Mouse (Mus musculus): ENCODE data around the gene Rbfox1.

Rbfox1 gene

GRCm38 (mm10) chr16:6851393-6851792 is 966.2 kb downstream of the Rbfox1 start:
- no peak for DNase-seq

- no peak for DNase-seq
Measured at GRCm38 (mm10) chr16:6853796-6854195, 968.6 kb downstream of the Rbfox1 start.

- no peak for DNase-seq
Measured at GRCm38 (mm10) chr16:6861656-6862055, 976.5 kb downstream of the Rbfox1 start.

GRCm38 (mm10) chr16:6882683-6883430 is 997.7 kb downstream of the Rbfox1 start:
- DNase-seq: no peak

- no peak for DNase-seq
Measured at GRCm38 (mm10) chr16:6883798-6884197, 998.6 kb downstream of the Rbfox1 start.

GRCm38 (mm10) chr16:6885617-6886016 is 1000.5 kb downstream of the Rbfox1 start:
- no peak for DNase-seq

GRCm38 (mm10) chr16:6889221-6889620 is 1004.1 kb downstream of the Rbfox1 start:
- DNase-seq: no peak

GRCm38 (mm10) chr16:6897734-6898133 is 1012.6 kb downstream of the Rbfox1 start:
- DNase-seq: no peak

GRCm38 (mm10) chr16:6900006-6900405 is 1014.9 kb downstream of the Rbfox1 start:
- DNase-seq: no peak

- DNase-seq: no peak
Measured at GRCm38 (mm10) chr16:6904984-6905383, 1019.8 kb downstream of the Rbfox1 start.

GRCm38 (mm10) chr16:6906001-6906400 is 1020.8 kb downstream of the Rbfox1 start:
- peak; percentile 24 for DNase-seq

GRCm38 (mm10) chr16:6907550-6907949 is 1022.4 kb downstream of the Rbfox1 start:
- no peak for DNase-seq

- no peak for DNase-seq
Measured at GRCm38 (mm10) chr16:6914531-6914930, 1029.4 kb downstream of the Rbfox1 start.

GRCm38 (mm10) chr16:6918641-6919040 is 1033.5 kb downstream of the Rbfox1 start:
- DNase-seq: no peak

- DNase-seq: no peak
Measured at GRCm38 (mm10) chr16:6919681-6920080, 1034.5 kb downstream of the Rbfox1 start.

GRCm38 (mm10) chr16:6927661-6928060 is 1042.5 kb downstream of the Rbfox1 start:
- DNase-seq: peak; percentile 7

- DNase-seq: no peak
Measured at GRCm38 (mm10) chr16:6930795-6931194, 1045.6 kb downstream of the Rbfox1 start.

GRCm38 (mm10) chr16:6946151-6946550 is 1061.0 kb downstream of the Rbfox1 start:
- DNase-seq: no peak

- no peak for DNase-seq
Measured at GRCm38 (mm10) chr16:6949666-6950065, 1064.5 kb downstream of the Rbfox1 start.

GRCm38 (mm10) chr16:6955102-6955675 is 1070.0 kb downstream of the Rbfox1 start:
- no peak for DNase-seq

- DNase-seq: no peak
Measured at GRCm38 (mm10) chr16:6961931-6962379, 1076.8 kb downstream of the Rbfox1 start.

GRCm38 (mm10) chr16:6962508-6962907 is 1077.4 kb downstream of the Rbfox1 start:
- no peak for DNase-seq

GRCm38 (mm10) chr16:6963533-6963932 is 1078.4 kb downstream of the Rbfox1 start:
- peak; percentile 21 for DNase-seq

Measured in cerebellum, adult 11 months (tissue).